8 mouse cellular contexts compared by ENCODE assay signal in genomic region chr12:51843576-51844520, GRCm38 (mm10). TPM values are rescaled to one million over a fixed set of nuclear protein-coding genes. Genes with fewer than 3 reads are reported as not detected.
A peak's percentile ranks its signal among the peaks of the same experiment; 100 is the strongest.
DNase-seq lines count a peak whose midpoint lies in the region; ATAC-seq and TF ChIP-seq lines count a peak whose summit lies in the region.

No protein-coding gene starts in this region.

- intact Hi-C loops in left cerebral cortex, postnatal 25 days (cut with DNase I) = loop anchor here (1.0 kb wide), 1 partner anchor 15 kb away; the partner anchor contains the start of gene Hectd1

- no peak for ATAC-seq in lung, embryonic 15.5 days (ENCODE audit: borderline replicate concordance, extremely low read depth, low FRiP score, low TSS enrichment)
- no peak for ATAC-seq in limb, embryonic 14.5 days (ENCODE audit: low FRiP score, low read depth)

- H3K9me3 ChIP-seq in lung, embryonic 15.5 days = no peaks in the 10 kb centered on the region
- no peaks in the 10 kb centered on the region for H3K9me3 ChIP-seq in limb, embryonic 14.5 days (ENCODE audit: control insufficient read depth, low read length)

- H3K4me3 ChIP-seq in lung, embryonic 15.5 days = peak overlapping the region; percentile 59
- peak overlapping the region; percentile 49; the same call in 1 of the 2 replicates for H3K4me3 ChIP-seq in embryonic fibroblast, embryonic 13.5 days (ENCODE audit: insufficient read depth, low read length)
- peak overlapping the region; percentile 58 for H3K4me3 ChIP-seq in limb, embryonic 14.5 days (replicated peaks; ENCODE audit: low read length)
- no peak overlapping the region for H3K4me3 ChIP-seq in olfactory bulb, adult 2 months (ENCODE audit: insufficient read depth, low read depth, low read length)

- H3K4me1 ChIP-seq in lung, embryonic 15.5 days = peaks cover 9% of the 10 kb centered on the region; the same call in 1 of the 2 replicates
- peaks cover 9% of the 10 kb centered on the region for H3K4me1 ChIP-seq in embryonic fibroblast, embryonic 13.5 days (ENCODE audit: control insufficient read depth, insufficient read depth, low read length)
- peaks cover 6% of the 10 kb centered on the region for H3K4me1 ChIP-seq in limb, embryonic 14.5 days (ENCODE audit: control insufficient read depth, insufficient read depth, low read length)
- H3K4me1 ChIP-seq in olfactory bulb, adult 2 months (ENCODE audit: control insufficient read depth, insufficient read depth, low read length) = no peaks in the 10 kb centered on the region

- H3K4me2 ChIP-seq in lung, embryonic 15.5 days = peak overlapping the region; percentile 68
- H3K4me2 ChIP-seq in limb, embryonic 14.5 days (replicated peaks; ENCODE audit: low read depth, low read length, severe bottlenecking) = peak overlapping the region; percentile 63

- DNase-seq in lung, adult 18-20 months = no peak
- DNase-seq in limb, embryonic 14.5 days (ENCODE audit: low spot score) = no peak
- no peak for DNase-seq in adrenal gland, postnatal 4 days (ENCODE audit: low spot score in 2 of 2)
- DNase-seq in left cerebral cortex, postnatal 25 days (ENCODE audit: low spot score in 2 of 2) = no peak
- no peak for DNase-seq in cerebellum, postnatal 36 days

- 22% methylated on average over 15 of the region's 15 CpGs for WGBS in lung, embryonic 15.5 days
- 42% methylated on average over 15 of the region's 15 CpGs for WGBS in limb, embryonic 14.5 days
- WGBS in olfactory bulb, adult 2 months = 31% methylated on average over 15 of the region's 15 CpGs

- H3K27ac ChIP-seq in lung, embryonic 15.5 days = peak overlapping the region; percentile 87
- H3K27ac ChIP-seq in embryonic fibroblast, embryonic 13.5 days (ENCODE audit: insufficient read depth, low read length) = peak overlapping the region; percentile 55; the same call in 1 of the 2 replicates
- no peak overlapping the region for H3K27ac ChIP-seq in limb, embryonic 14.5 days (replicated peaks; ENCODE audit: low read depth, low read length)
- H3K27ac ChIP-seq in olfactory bulb, adult 2 months (ENCODE audit: insufficient read depth, low read depth, low read length) = peak overlapping the region; percentile 87

- H3K36me3 ChIP-seq in lung, embryonic 15.5 days = no peaks in the 10 kb centered on the region
- H3K36me3 ChIP-seq in limb, embryonic 14.5 days (ENCODE audit: control insufficient read depth, insufficient read depth, low read length) = no peaks in the 10 kb centered on the region

- H3K9ac ChIP-seq in lung, embryonic 15.5 days = no peak overlapping the region
- peak overlapping the region; percentile 66; the same call in 1 of the 2 replicates for H3K9ac ChIP-seq in limb, embryonic 14.5 days (ENCODE audit: low read depth, low read length, severe bottlenecking)

- no peak for TF ChIP-seq CTCF in embryonic fibroblast, embryonic 13.5 days (IDR thresholded peaks at IDR 0.05; ENCODE audit: borderline replicate concordance, insufficient read depth, low read length)
- no peak for TF ChIP-seq CTCF in olfactory bulb, adult 2 months (IDR thresholded peaks at IDR 0.05; ENCODE audit: insufficient read depth, low read depth, low read length)

- TF ChIP-seq POLR2A in embryonic fibroblast, embryonic 13.5 days (IDR thresholded peaks at IDR 0.05; ENCODE audit: low read depth, low read length) = no peak
- no peak for TF ChIP-seq POLR2A in limb, embryonic 14.5 days (IDR thresholded peaks at IDR 0.05; ENCODE audit: borderline replicate concordance, extremely low read depth, insufficient read depth, insufficient read length)
- TF ChIP-seq POLR2A in olfactory bulb, adult 2 months (IDR thresholded peaks at IDR 0.05; ENCODE audit: insufficient read depth, low read depth, low read length) = no peak

- no peaks in the 10 kb centered on the region for H3K27me3 ChIP-seq in lung, embryonic 15.5 days
- H3K27me3 ChIP-seq in limb, embryonic 14.5 days (ENCODE audit: control insufficient read depth, insufficient read depth, low read length) = no peaks in the 10 kb centered on the region

RNA-seq across cellular contexts. Expression of gene Hectd1, which starts 14.5 kb away (rescaled TPM):
- polyA plus RNA-seq in lung, embryonic 15.5 days (2015; fragmentation: Nextera tagmentation; extraction: Ambion mirVana) = 34.2 and 39.0 TPM in 2 replicates
- polyA plus RNA-seq in embryonic fibroblast, embryonic 13.5 days (2011; ENCODE audit: insufficient read length, low read depth, missing spikeins) = 92.4 and 93.5 TPM in 2 replicates
- polyA plus RNA-seq in limb, embryonic 14.5 days (2012; rRNA removed) = 32.8 and 35.8 TPM in 2 replicates
- polyA plus RNA-seq in limb, embryonic 14.5 days (2014; fragmentation: Nextera tagmentation; extraction: Ambion mirVana) = 44.0 and 45.6 TPM in 2 replicates
- polyA plus RNA-seq in olfactory bulb, adult 2 months (2012; ENCODE audit: insufficient read depth, insufficient read length, low replicate concordance, missing spikeins) = 50.8 TPM in 1 of 2 replicates, not detected in the other
- total RNA-seq in adrenal gland, postnatal 4 days (2021) = 100 to 1,000 TPM in 1 of 2 experiments, 10 to 100 TPM in 1; 93.9 to 102 TPM
- total RNA-seq in left cerebral cortex, postnatal 25 days (2021) = 10 to 100 TPM; 83.3 to 86.5 TPM
